ENCODE assay signal across 10 mouse cellular contexts in genomic region chr16:59567721-59568381, GRCm38 (mm10). TPM values are rescaled to one million over a fixed set of nuclear protein-coding genes. Genes with fewer than 3 reads are reported as not detected.
DNase-seq lines count a peak whose midpoint lies in the region; ATAC-seq and TF ChIP-seq lines count a peak whose summit lies in the region.
"Had no signal": no experiment of that assay in that cellular context is flagged by ENCODE, and none has a peak within 500 bp of the region (broad histone marks: within the 10 kb centered on the region; RNA-seq: fewer than 3 reads in every experiment).

No protein-coding gene starts in this region.

- H3K4me1 ChIP-seq in embryonic fibroblast, embryonic 13.5 days (ENCODE audit: control insufficient read depth, insufficient read depth, low read length), result no peaks in the 10 kb centered on the region
- no peaks in the 10 kb centered on the region for H3K4me1 ChIP-seq in limb, embryonic 11.5 days (ENCODE audit: control insufficient read depth, insufficient read depth, low read length)
- H3K4me1 ChIP-seq: hindbrain, embryonic 15.5 days; liver, embryonic 13.5 days had no signal

- H3K27me3 ChIP-seq in limb, embryonic 11.5 days (ENCODE audit: control insufficient read depth, insufficient read depth, low read length), result no peaks in the 10 kb centered on the region
- H3K27me3 ChIP-seq in splenic B cell, adult 2 months (ENCODE audit: control insufficient read depth, insufficient read depth, low read length, poor library complexity, severe bottlenecking), result no peaks in the 10 kb centered on the region
- H3K27me3 ChIP-seq: hindbrain, embryonic 15.5 days; liver, embryonic 13.5 days had no signal

- 62% methylated on average over 10 of the region's 10 CpGs for WGBS in limb, embryonic 11.5 days

- DNase-seq in kidney, adult 9 months, result peak; percentile 20
- DNase-seq in kidney, adult 11 months, result no peak
- DNase-seq in limb, embryonic 11.5 days (ENCODE audit: low spot score), result peak; percentile 35
- peak; percentile 9 for DNase-seq in splenic B cell, adult 2 months (ENCODE audit: low read depth, low spot score)
- no peak for DNase-seq in natural killer cell, adult 2 months (ENCODE audit: low spot score in 2 of 2)
- DNase-seq in adrenal gland, postnatal 14 days, result no peak
- DNase-seq in spleen, postnatal 36 days (ENCODE audit: low spot score in 2 of 2), result no peak
- DNase-seq: liver, embryonic 13.5 days had no signal

- peak overlapping the region; percentile 71; the same call in 1 of the 2 replicates for H3K27ac ChIP-seq in embryonic fibroblast, embryonic 13.5 days (ENCODE audit: insufficient read depth, low read length)
- H3K27ac ChIP-seq in limb, embryonic 11.5 days (replicated peaks; ENCODE audit: low read depth, low read length), result no peak overlapping the region
- H3K27ac ChIP-seq: hindbrain, embryonic 15.5 days; liver, embryonic 13.5 days had no signal

- no peak for TF ChIP-seq POLR2A in embryonic fibroblast, embryonic 13.5 days (IDR thresholded peaks at IDR 0.05; ENCODE audit: low read depth, low read length)

- H3K36me3 ChIP-seq in limb, embryonic 11.5 days (ENCODE audit: control insufficient read depth, insufficient read depth, low read length), result no peaks in the 10 kb centered on the region
- no peaks in the 10 kb centered on the region for H3K36me3 ChIP-seq in splenic B cell, adult 2 months (ENCODE audit: control insufficient read depth, insufficient read depth, low read length, poor library complexity, severe bottlenecking)
- H3K36me3 ChIP-seq: hindbrain, embryonic 15.5 days; liver, embryonic 13.5 days had no signal

- H3K4me2 ChIP-seq in limb, embryonic 11.5 days (ENCODE audit: low read depth, severe bottlenecking), result no peak overlapping the region
- H3K4me2 ChIP-seq: hindbrain, embryonic 15.5 days; liver, embryonic 13.5 days had no signal

- no peak overlapping the region for H3K4me3 ChIP-seq in embryonic fibroblast, embryonic 13.5 days (ENCODE audit: insufficient read depth, low read length)
- no peak overlapping the region for H3K4me3 ChIP-seq in limb, embryonic 11.5 days (ENCODE audit: low read depth, low read length)
- H3K4me3 ChIP-seq: hindbrain, embryonic 15.5 days; liver, embryonic 13.5 days had no signal

- no peak overlapping the region for H3K9ac ChIP-seq in limb, embryonic 11.5 days (ENCODE audit: low read length)
- H3K9ac ChIP-seq: hindbrain, embryonic 15.5 days; liver, embryonic 13.5 days had no signal

- no peak for TF ChIP-seq CTCF in embryonic fibroblast, embryonic 13.5 days (IDR thresholded peaks at IDR 0.05; ENCODE audit: borderline replicate concordance, insufficient read depth, low read length)

- H3K9me3 ChIP-seq in limb, embryonic 11.5 days (ENCODE audit: control insufficient read depth, low read length), result no peaks in the 10 kb centered on the region
- H3K9me3 ChIP-seq: hindbrain, embryonic 15.5 days; liver, embryonic 13.5 days had no signal

- no peak for ATAC-seq in limb, embryonic 11.5 days (ENCODE audit: insufficient number of reproducible peaks, low FRiP score, low TSS enrichment, low read depth)

RNA-seq across cellular contexts. Expression of gene Crybg3, which starts 32.9 kb away (rescaled TPM):
- polyA plus RNA-seq in embryonic fibroblast, embryonic 13.5 days (2011; ENCODE audit: insufficient read length, low read depth, missing spikeins), result 14.1 and 16.4 TPM in 2 replicates
- 7.3 and 9.7 TPM in 2 replicates for polyA plus RNA-seq in limb, embryonic 11.5 days (2014; fragmentation: Nextera tagmentation; extraction: Ambion mirVana)
- 15.8 and 17.3 TPM in 2 replicates for total RNA-seq in adrenal gland, postnatal 14 days (2021)

Comparison
In these comparisons a context has a peak if more than half of its experiments do, and no peak if none do; other contexts are left out.
1. DNase-seq: peak in kidney, adult 9 months (single experiment), limb, embryonic 11.5 days (single experiment) and splenic B cell, adult 2 months (single experiment); none in kidney, adult 11 months (single experiment), natural killer cell, adult 2 months (0 of 2), adrenal gland, postnatal 14 days (single experiment) and spleen, postnatal 36 days (0 of 2).